Mouse (Mus musculus) MEL (cell line): ENCODE measurements at regions not wholly inside any gene's neighbourhood (a gene's known extent, or its start where the extent isn't known, plus 50 kb on each side); places are given as distances from the start of the nearest gene placed in this dataset.

Experiments
- CHD1 ChIP-seq: IDR thresholded peaks from 2 replicates; pipeline ENCODE4 v1.6.1; 2012; ENCODE audit warnings: low read depth, mild to moderate bottlenecking, inconsistent platforms, low read length, improper control_type of control experiment
- CTCF ChIP-seq, 3 experiments: IDR thresholded peaks in 2 of 3; conservative IDR thresholded peaks in 1 of 3; 2 replicates each; pipeline ENCODE4 v1.5.1; 2011 to 2012; ENCODE audit warnings: low read length in 3 of 3, low read depth in 2 of 3, mild to moderate bottlenecking in 2 of 3, improper control_type of control experiment in 1 of 3, inconsistent platforms in 1 of 3, mixed read lengths in 1 of 3, moderate library complexity in 1 of 3; ENCODE audit not compliant: control insufficient read depth in 1 of 3, insufficient read depth in 1 of 3, poor library complexity in 1 of 3, severe bottlenecking in 1 of 3
- EP300 ChIP-seq, 2 experiments: IDR thresholded peaks; 2 replicates each; pipeline ENCODE4 v1.6.1; 2011; ENCODE audit warnings: improper control_type of control experiment in 2 of 2, low read length in 2 of 2, low read depth in 1 of 2, mild to moderate bottlenecking in 1 of 2
- MAX ChIP-seq: IDR thresholded peaks from 2 replicates; pipeline ENCODE4 v1.6.1; 2011; ENCODE audit warnings: low read length, improper control_type of control experiment
- MEF2A ChIP-seq: IDR thresholded peaks from 2 replicates; pipeline ENCODE4 v1.6.1; 2014; ENCODE audit warnings: low read depth, mild to moderate bottlenecking, inconsistent platforms, low read length, improper control_type of control experiment; ENCODE audit not compliant: poor library complexity, insufficient replicate concordance, severe bottlenecking; ENCODE audit errors: extremely low read depth
- RCOR1 ChIP-seq: IDR thresholded peaks from 2 replicates; pipeline ENCODE4 v1.6.1; 2012; ENCODE audit warnings: low read depth, mild to moderate bottlenecking, inconsistent platforms, low read length, improper control_type of control experiment
- SMC3 ChIP-seq: IDR thresholded peaks from 2 replicates; pipeline ENCODE4 v1.6.1; 2011; ENCODE audit warnings: low read depth, low read length, improper control_type of control experiment
- TAL1 ChIP-seq: IDR thresholded peaks from 2 replicates; pipeline ENCODE4 v1.6.1; 2012; ENCODE audit warnings: mild to moderate bottlenecking, inconsistent platforms, low read length, moderate library complexity, mixed read lengths
- ZMIZ1 ChIP-seq: IDR thresholded peaks from 2 replicates; pipeline ENCODE4 v1.6.1; 2012; ENCODE audit warnings: low read depth, mild to moderate bottlenecking, inconsistent platforms, low read length, improper control_type of control experiment, moderate library complexity

DNA sequence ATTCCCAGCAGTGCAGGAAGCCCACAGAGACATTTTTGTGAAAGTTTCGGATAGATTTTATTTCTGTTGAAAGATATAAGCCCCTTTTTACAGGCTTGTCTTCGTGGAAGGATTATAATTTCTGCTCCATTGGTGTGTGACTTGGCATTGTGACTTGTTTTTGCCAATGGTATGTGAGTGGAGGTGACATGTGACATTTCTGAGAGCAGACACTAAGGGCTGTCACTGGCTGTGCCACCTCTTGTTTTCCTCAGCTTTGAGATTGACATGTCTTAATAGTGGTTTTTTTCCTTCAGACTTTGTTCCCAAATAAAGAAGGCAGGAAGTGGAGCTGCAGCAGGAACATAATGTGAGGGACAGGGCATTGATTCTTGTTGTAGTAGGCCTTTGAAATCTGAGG, 174.9 kb upstream of the Tle4 start:
- TF ChIP-seq ZMIZ1 (no peak), SMC3 (no peak), CTCF (IDR thresholded peaks at IDR 0.05 in 2 of 3, conservative IDR thresholded peaks at IDR 0.05 in 1 of 3; ENCODE audit: control insufficient read depth in 1 of 3, insufficient read depth in 1 of 3, low read depth in 2 of 3, low read length in 3 of 3, poor library complexity in 1 of 3, severe bottlenecking in 1 of 3) (no peak), MAX (no peak), TAL1 (no peak), EP300 (IDR thresholded peaks at IDR 0.05; ENCODE audit: low read depth in 1 of 2, low read length in 2 of 2) (no peak), CHD1 (no peak), RCOR1 (no peak), MEF2A (no peak)
